Mouse (Mus musculus) spleen, adult 12 weeks (tissue): Measurements from ENCODE around the gene B3galnt2.
A peak's percentile ranks its signal among the peaks of the same experiment; 100 is the strongest.
"Not testable (repeated sequence)": the region's sequence is repeated elsewhere in the genome, so short reads cannot be mapped to it uniquely, and the experiment has no call there.

Experiments used
- DNase-seq: peaks from one replicate; pipeline ENCODE4 v3.0.0; 2022; ENCODE audit warnings: low spot score

The B3galnt2 gene

GRCm38 (mm10) chr13:14006056-14006455 is 51.8 kb downstream of the B3galnt2 start:
- DNase-seq = no peak

- no peak for DNase-seq
Measured at GRCm38 (mm10) chr13:14011454-14011995, 57.3 kb downstream of the B3galnt2 start.

GRCm38 (mm10) chr13:14014001-14014400 is 59.7 kb downstream of the B3galnt2 start:
- no peak for DNase-seq

GRCm38 (mm10) chr13:14014540-14014939 is 60.3 kb downstream of the B3galnt2 start:
- DNase-seq = no peak

GRCm38 (mm10) chr13:14015609-14016008 is 61.3 kb downstream of the B3galnt2 start:
- no peak for DNase-seq

GRCm38 (mm10) chr13:14018283-14018682 is 64.0 kb downstream of the B3galnt2 start:
- no peak for DNase-seq

GRCm38 (mm10) chr13:14018852-14019251 is 64.6 kb downstream of the B3galnt2 start:
- DNase-seq = no peak

- not testable (repeated sequence) for DNase-seq
Measured at GRCm38 (mm10) chr13:14021417-14021816, 67.1 kb downstream of the B3galnt2 start.

- DNase-seq = no peak
Measured at GRCm38 (mm10) chr13:14025554-14025953, 71.3 kb downstream of the B3galnt2 start.

GRCm38 (mm10) chr13:14026154-14026820 is 72.0 kb downstream of the B3galnt2 start:
- no peak for DNase-seq

- no peak for DNase-seq
Measured at GRCm38 (mm10) chr13:14033309-14034072, 79.2 kb downstream of the B3galnt2 start.

- peak; percentile 16 for DNase-seq
Measured at GRCm38 (mm10) chr13:14034073-14034348, 79.7 kb downstream of the B3galnt2 start.

GRCm38 (mm10) chr13:14035352-14035751 is 81.1 kb downstream of the B3galnt2 start:
- not testable (repeated sequence) for DNase-seq

- DNase-seq = no peak
Measured at GRCm38 (mm10) chr13:14035875-14036630, 81.8 kb downstream of the B3galnt2 start.

- DNase-seq = no peak
Measured at GRCm38 (mm10) chr13:14038911-14039291, 84.6 kb downstream of the B3galnt2 start.

GRCm38 (mm10) chr13:14039292-14039965 is 85.2 kb downstream of the B3galnt2 start, which contains the start of gene Tbce:
Tbce (minus strand) TSS chr13:14039638.
- peak; percentile 85 for DNase-seq

- no peak for DNase-seq
Measured at GRCm38 (mm10) chr13:14040186-14040585, 85.9 kb downstream of the B3galnt2 start.

GRCm38 (mm10) chr13:14043851-14044250 is 89.6 kb downstream of the B3galnt2 start:
- no peak for DNase-seq

GRCm38 (mm10) chr13:14044521-14044920 is 90.3 kb downstream of the B3galnt2 start:
- DNase-seq = no peak
